Mouse (Mus musculus): ENCODE measurements around the gene Sez6. TPM values are rescaled to one million over a fixed set of nuclear protein-coding genes. Genes with fewer than 3 reads are reported as not detected.

Sez6 gene
- polyA plus RNA-seq, 1 experiment, result not detected

DNA sequence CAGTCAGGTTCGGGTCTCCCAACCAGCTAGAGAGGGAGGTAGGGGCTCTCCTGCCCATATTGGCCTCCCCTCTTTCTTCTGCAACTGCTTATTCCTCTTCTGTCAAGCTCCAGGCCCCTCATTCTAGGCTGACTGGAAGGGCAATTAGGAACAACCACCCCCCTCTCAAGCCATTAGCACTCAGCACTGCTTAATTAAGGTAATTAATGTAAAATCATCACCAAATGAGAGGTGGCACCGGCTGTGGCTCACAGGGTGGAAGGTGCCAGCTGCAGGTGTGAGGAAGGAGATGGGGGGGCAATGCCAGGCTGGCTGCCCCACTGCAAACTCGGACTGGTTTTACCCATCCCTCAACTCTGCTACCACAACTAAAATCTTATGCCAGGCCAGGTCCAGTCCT, 25.8 kb downstream of the Sez6 start:
- TF ChIP-seq POLR2A (IDR thresholded peaks at IDR 0.05; ENCODE audit: low read depth, low read length), result no peak
- DNase-seq (ENCODE audit: low read depth in 1 of 2, low spot score in 2 of 2), result no peak
- no peak overlapping the region for H3K27ac ChIP-seq (ENCODE audit: insufficient read depth, low read length)
- no peaks in the 10 kb centered on the region for H3K4me1 ChIP-seq (ENCODE audit: control insufficient read depth, insufficient read depth, insufficient read length)
- no peaks in the 10 kb centered on the region for H3K36me3 ChIP-seq (ENCODE audit: control insufficient read depth, insufficient read depth, low read length)
- H3K4me3 ChIP-seq (ENCODE audit: extremely low read depth, insufficient read depth, insufficient read length), result no peak overlapping the region
- WGBS, result 65% methylated on average over 3 of the region's 3 CpGs
- no peaks in the 10 kb centered on the region for H3K27me3 ChIP-seq (ENCODE audit: control insufficient read depth, insufficient read depth, low read length)

- Histone ChIP-seq H3K27ac (ENCODE audit: insufficient read depth, low read length) (no peak overlapping the region), H3K36me3 (ENCODE audit: control insufficient read depth, insufficient read depth, low read length) (no peaks in the 10 kb centered on the region), H3K4me3 (ENCODE audit: extremely low read depth, insufficient read depth, insufficient read length) (no peak overlapping the region), H3K27me3 (ENCODE audit: control insufficient read depth, insufficient read depth, low read length) (no peaks in the 10 kb centered on the region), H3K4me1 (ENCODE audit: control insufficient read depth, insufficient read depth, insufficient read length) (no peaks in the 10 kb centered on the region)
- DNase-seq (ENCODE audit: low read depth in 1 of 2, low spot score in 2 of 2), result no peak
- no peak for TF ChIP-seq POLR2A (IDR thresholded peaks at IDR 0.05; ENCODE audit: low read depth, low read length)
- TF ChIP-seq CTCF (IDR thresholded peaks at IDR 0.05; ENCODE audit: extremely low read depth, insufficient read depth, insufficient read length, insufficient replicate concordance), result no peak
- 75% methylated on average over 2 of the region's 2 CpGs for WGBS
Measured at GRCm38 (mm10) chr11:77958268-77958667, 27.7 kb downstream of the Sez6 start.

- no peak for TF ChIP-seq CTCF (IDR thresholded peaks at IDR 0.05; ENCODE audit: extremely low read depth, insufficient read depth, insufficient read length, insufficient replicate concordance)
- TF ChIP-seq POLR2A (IDR thresholded peaks at IDR 0.05; ENCODE audit: low read depth, low read length), result no peak
- Histone ChIP-seq H3K36me3 (ENCODE audit: control insufficient read depth, insufficient read depth, low read length) (no peaks in the 10 kb centered on the region), H3K4me3 (ENCODE audit: extremely low read depth, insufficient read depth, insufficient read length) (no peak overlapping the region), H3K4me1 (ENCODE audit: control insufficient read depth, insufficient read depth, insufficient read length) (no peaks in the 10 kb centered on the region), H3K27me3 (ENCODE audit: control insufficient read depth, insufficient read depth, low read length) (no peaks in the 10 kb centered on the region), H3K27ac (ENCODE audit: insufficient read depth, low read length) (no peak overlapping the region)
- 70% methylated on average over 9 of the region's 9 CpGs for WGBS
- no peak for DNase-seq (ENCODE audit: low read depth in 1 of 2, low spot score in 2 of 2)
Measured at GRCm38 (mm10) chr11:77958932-77959331, 28.3 kb downstream of the Sez6 start.

GRCm38 (mm10) chr11:77960199-77960598, 29.6 kb downstream of the Sez6 start:
- H3K27ac ChIP-seq (ENCODE audit: insufficient read depth, low read length), result no peak overlapping the region
- TF ChIP-seq CTCF (IDR thresholded peaks at IDR 0.05; ENCODE audit: extremely low read depth, insufficient read depth, insufficient read length, insufficient replicate concordance) (no peak), POLR2A (IDR thresholded peaks at IDR 0.05; ENCODE audit: low read depth, low read length) (no peak)
- H3K27me3 ChIP-seq (ENCODE audit: control insufficient read depth, insufficient read depth, low read length), result no peaks in the 10 kb centered on the region
- no peaks in the 10 kb centered on the region for H3K4me1 ChIP-seq (ENCODE audit: control insufficient read depth, insufficient read depth, insufficient read length)
- no peaks in the 10 kb centered on the region for H3K36me3 ChIP-seq (ENCODE audit: control insufficient read depth, insufficient read depth, low read length)
- DNase-seq (ENCODE audit: low read depth in 1 of 2, low spot score in 2 of 2), result no peak
- 60% methylated on average over 9 of the region's 9 CpGs for WGBS
- no peak overlapping the region for H3K4me3 ChIP-seq (ENCODE audit: extremely low read depth, insufficient read depth, insufficient read length)

- H3K27me3 ChIP-seq (ENCODE audit: control insufficient read depth, insufficient read depth, low read length), result no peaks in the 10 kb centered on the region
- WGBS, result 40% methylated on average over 5 of the region's 5 CpGs
- no peak for DNase-seq (ENCODE audit: low read depth in 1 of 2, low spot score in 2 of 2)
- no peak for TF ChIP-seq POLR2A (IDR thresholded peaks at IDR 0.05; ENCODE audit: low read depth, low read length)
- no peak for TF ChIP-seq CTCF (IDR thresholded peaks at IDR 0.05; ENCODE audit: extremely low read depth, insufficient read depth, insufficient read length, insufficient replicate concordance)
- no peak overlapping the region for H3K27ac ChIP-seq (ENCODE audit: insufficient read depth, low read length)
- no peaks in the 10 kb centered on the region for H3K36me3 ChIP-seq (ENCODE audit: control insufficient read depth, insufficient read depth, low read length)
- no peaks in the 10 kb centered on the region for H3K4me1 ChIP-seq (ENCODE audit: control insufficient read depth, insufficient read depth, insufficient read length)
- H3K4me3 ChIP-seq (ENCODE audit: extremely low read depth, insufficient read depth, insufficient read length), result no peak overlapping the region
Measured at GRCm38 (mm10) chr11:77960898-77961297, 30.3 kb downstream of the Sez6 start.

DNA sequence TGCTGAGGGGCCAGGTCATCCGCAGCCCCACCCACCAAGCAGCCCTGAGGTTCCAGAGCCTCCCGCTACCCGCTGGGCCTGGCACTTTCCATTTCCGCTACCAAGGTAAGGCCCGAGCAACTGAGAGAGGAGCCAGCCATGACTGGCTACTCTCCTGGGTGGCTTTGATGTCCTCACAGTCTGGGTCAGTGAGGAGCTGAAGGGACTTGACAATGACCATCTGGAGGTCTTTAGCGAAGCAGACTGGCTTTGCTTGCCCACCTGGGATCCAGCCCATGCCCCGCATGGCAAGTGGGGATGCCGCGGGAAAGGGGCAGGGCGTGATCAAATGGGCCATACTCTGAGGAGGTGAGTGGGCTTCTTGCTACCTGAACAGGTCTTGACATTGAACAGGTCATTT, 32.3 kb downstream of the Sez6 start:
- Histone ChIP-seq H3K4me1 (ENCODE audit: control insufficient read depth, insufficient read depth, insufficient read length) (no peaks in the 10 kb centered on the region), H3K36me3 (ENCODE audit: control insufficient read depth, insufficient read depth, low read length) (no peaks in the 10 kb centered on the region), H3K27ac (ENCODE audit: insufficient read depth, low read length) (no peak overlapping the region), H3K4me3 (ENCODE audit: extremely low read depth, insufficient read depth, insufficient read length) (no peak overlapping the region), H3K27me3 (ENCODE audit: control insufficient read depth, insufficient read depth, low read length) (no peaks in the 10 kb centered on the region)
- WGBS, result 91% methylated on average over 10 of the region's 10 CpGs
- DNase-seq (ENCODE audit: low read depth in 1 of 2, low spot score in 2 of 2), result no peak
- TF ChIP-seq POLR2A (IDR thresholded peaks at IDR 0.05; ENCODE audit: low read depth, low read length), result no peak

GRCm38 (mm10) chr11:77964415-77965095, 34.0 kb downstream of the Sez6 start:
- no peak for TF ChIP-seq CTCF (IDR thresholded peaks at IDR 0.05; ENCODE audit: extremely low read depth, insufficient read depth, insufficient read length, insufficient replicate concordance)
- TF ChIP-seq POLR2A (IDR thresholded peaks at IDR 0.05; ENCODE audit: low read depth, low read length), result no peak
- no peak overlapping the region for H3K27ac ChIP-seq (ENCODE audit: insufficient read depth, low read length)
- no peak overlapping the region for H3K4me3 ChIP-seq (ENCODE audit: extremely low read depth, insufficient read depth, insufficient read length)
- no peaks in the 10 kb centered on the region for H3K27me3 ChIP-seq (ENCODE audit: control insufficient read depth, insufficient read depth, low read length)
- no peaks in the 10 kb centered on the region for H3K36me3 ChIP-seq (ENCODE audit: control insufficient read depth, insufficient read depth, low read length)
- 50% methylated on average over 19 of the region's 19 CpGs for WGBS
- no peak for DNase-seq (ENCODE audit: low read depth in 1 of 2, low spot score in 2 of 2)
- no peaks in the 10 kb centered on the region for H3K4me1 ChIP-seq (ENCODE audit: control insufficient read depth, insufficient read depth, insufficient read length)
